Mouse (Mus musculus) hindbrain, postnatal 0 days (tissue): ENCODE data around the gene D1Ertd622e. TPM values are rescaled to one million over a fixed set of nuclear protein-coding genes. Genes with fewer than 3 reads are reported as not detected.

Experiments used
- ATAC-seq: fragments of 200-750 bp; cut with Nextera tagmentation; 2 replicates; pipeline ENCODE4 v1.8.0; 2017; ENCODE audit warnings: mild to moderate bottlenecking, moderate TSS enrichment, moderate library complexity
- DNase-seq: peaks from one replicate; pipeline ENCODE4 v3.0.0-alpha.2; 2015; ENCODE audit warnings: low spot score
- H3K27ac ChIP-seq: fragments of 300-500 bp; sonication (generic); 2 replicates; pipeline ENCODE4 v1.5.1; 2014; ENCODE audit warnings: mild to moderate bottlenecking
- H3K27me3 ChIP-seq: fragments of 300-500 bp; sonication (generic); 2 replicates; pipeline ENCODE4 v1.6.1; 2014; ENCODE audit warnings: low read length, mixed read lengths; ENCODE audit not compliant: insufficient read depth
- H3K36me3 ChIP-seq: fragments of 300-500 bp; sonication (generic); 2 replicates; pipeline ENCODE4 v1.6.1; 2014; ENCODE audit warnings: low read length, mixed read lengths; ENCODE audit not compliant: insufficient read depth
- H3K4me1 ChIP-seq: fragments of 300-500 bp; sonication (generic); 2 replicates; pipeline ENCODE4 v1.6.1; 2014; ENCODE audit warnings: antibody characterized with exemption, low read length, mixed read lengths; ENCODE audit not compliant: insufficient read depth
- H3K4me2 ChIP-seq: fragments of 300-500 bp; sonication (generic); 2 replicates; pipeline ENCODE4 v1.6.1; 2014; ENCODE audit warnings: low read depth, mild to moderate bottlenecking, low read length, moderate library complexity, mixed read lengths
- H3K4me3 ChIP-seq: fragments of 300-500 bp; sonication (generic); 2 replicates; pipeline ENCODE4 v1.5.1; 2014; ENCODE audit warnings: low read length
- H3K9ac ChIP-seq: fragments of 300-500 bp; sonication (generic); replicated peaks from 2 replicates; pipeline ENCODE4 v1.6.1; 2014; ENCODE audit warnings: mild to moderate bottlenecking, low read length, moderate library complexity, mixed read lengths
- H3K9me3 ChIP-seq: fragments of 300-500 bp; sonication (generic); 2 replicates; pipeline ENCODE4 v1.6.1; 2016; ENCODE audit warnings: low read length, mixed read lengths
- CTCF ChIP-seq: IDR thresholded peaks from 2 replicates; pipeline ENCODE4 v1.5.1; 2016; ENCODE audit warnings: antibody characterized with exemption, control low read depth, low read depth
- WGBS: fragments of 180-500 bp; shearing (Covaris S2); extraction: QIAGEN DNeasy Blood & Tissue Kit; methylation state at CpG from one replicate; pipeline ENCODE4 v1.1.7; 2014; 5-methylcytosine and 5-hydroxymethylcytosine counted together
- polyA plus RNA-seq: library from polyadenylated mRNA; unstranded; fragments of >200 nt; fragmentation: Nextera tagmentation; extraction: Ambion mirVana; gene quantifications from 2 replicates; pipeline ENCODE4 v1.2.1, GENCODE M21; 2015
- total RNA-seq: library from RNA; depleted of rRNA; stranded (reverse); fragments of >200 nt; gene quantifications from 2 replicates; pipeline ENCODE4 v1.2.3, GENCODE M21; 2014; rRNA removed

Gene D1Ertd622e
- total and polyA plus RNA-seq, 2 experiments from 2014 or later = 57.0 to 58.3 TPM

DNA sequence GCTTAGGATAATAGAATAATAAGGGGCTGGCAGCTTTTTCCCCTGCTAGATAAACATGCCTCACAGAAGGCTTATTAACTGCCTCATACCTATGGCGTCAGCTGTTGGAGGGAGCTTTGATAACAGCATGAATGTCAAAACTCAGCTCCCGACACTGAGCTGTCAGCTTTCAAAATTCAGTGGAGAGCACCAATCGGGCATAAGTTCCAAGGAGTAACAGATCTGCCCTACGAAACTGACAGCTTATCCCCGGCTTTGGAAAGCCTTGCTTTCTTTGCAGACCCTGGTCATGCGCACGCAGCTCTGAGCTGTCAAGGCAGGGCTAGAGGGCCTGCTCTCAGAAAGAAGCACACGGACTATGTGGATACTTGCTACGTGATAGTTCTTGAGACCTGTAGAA lies 91.1 kb downstream of the D1Ertd622e start:
- Histone ChIP-seq H3K4me3 (no peak overlapping the region), H3K4me2 (no peak overlapping the region), H3K27me3 (no peaks in the 10 kb centered on the region), H3K36me3 (no peaks in the 10 kb centered on the region), H3K4me1 (no peaks in the 10 kb centered on the region), H3K27ac (no peak overlapping the region), H3K9ac (no peak overlapping the region), H3K9me3 (no peaks in the 10 kb centered on the region)
- DNase-seq = peak; percentile 28
- ATAC-seq = no peak
- WGBS = 49% methylated on average over 9 of the region's 9 CpGs
- TF ChIP-seq CTCF = no peak

DNA sequence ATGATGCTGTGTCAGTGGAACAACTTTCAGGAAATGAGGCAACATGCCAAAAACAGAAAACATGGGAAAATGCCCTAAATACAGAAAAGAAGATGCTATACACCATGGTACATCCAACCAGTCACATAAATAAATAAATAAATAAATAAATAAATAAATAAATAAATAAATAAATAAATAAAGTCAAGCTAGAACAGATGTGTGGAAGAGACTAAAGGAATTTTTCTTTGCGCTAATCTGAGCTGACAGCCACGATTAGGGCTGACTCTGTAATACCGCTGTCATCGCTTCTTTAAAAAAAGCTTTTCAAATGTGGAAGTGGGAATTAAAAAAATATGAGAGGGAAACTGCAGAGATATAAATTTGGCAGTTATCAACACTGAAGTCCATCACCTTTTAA lies 93.9 kb downstream of the D1Ertd622e start:
- WGBS = 87% methylated on average over 4 of the region's 4 CpGs
- no peak for ATAC-seq
- no peaks in the 10 kb centered on the region for H3K27me3 ChIP-seq
- no peaks in the 10 kb centered on the region for H3K9me3 ChIP-seq
- no peak overlapping the region for H3K4me2 ChIP-seq
- no peak overlapping the region for H3K4me3 ChIP-seq
- TF ChIP-seq CTCF = no peak
- H3K36me3 ChIP-seq = no peaks in the 10 kb centered on the region
- DNase-seq = no peak
- H3K4me1 ChIP-seq = no peaks in the 10 kb centered on the region
- no peak overlapping the region for H3K9ac ChIP-seq
- H3K27ac ChIP-seq = no peak overlapping the region

GRCm38 (mm10) chr1:97564641-97565040 lies 97.2 kb downstream of the D1Ertd622e start:
- H3K36me3 ChIP-seq = no peaks in the 10 kb centered on the region
- H3K27me3 ChIP-seq = no peaks in the 10 kb centered on the region
- no peak overlapping the region for H3K4me3 ChIP-seq
- no peak for ATAC-seq
- H3K4me2 ChIP-seq = no peak overlapping the region
- no peak for TF ChIP-seq CTCF
- no peak overlapping the region for H3K27ac ChIP-seq
- 93% methylated on average over 1 of the region's 1 CpGs for WGBS
- H3K9ac ChIP-seq = no peak overlapping the region
- H3K4me1 ChIP-seq = no peaks in the 10 kb centered on the region
- H3K9me3 ChIP-seq = no peaks in the 10 kb centered on the region
- DNase-seq = no peak

- DNase-seq = no peak
Observed at GRCm38 (mm10) chr1:97562867-97563266, 99.0 kb downstream of the D1Ertd622e start.

More at GRCm38 (mm10) chr1:97562867-97563266, 99.0 kb downstream of the D1Ertd622e start:
- 87% methylated on average over 3 of the region's 3 CpGs for WGBS
- no peaks in the 10 kb centered on the region for H3K4me1 ChIP-seq
- ATAC-seq = no peak
- TF ChIP-seq CTCF = no peak
- H3K9ac ChIP-seq = no peak overlapping the region
- no peaks in the 10 kb centered on the region for H3K36me3 ChIP-seq
- no peak overlapping the region for H3K4me2 ChIP-seq
- no peaks in the 10 kb centered on the region for H3K9me3 ChIP-seq
- no peak overlapping the region for H3K27ac ChIP-seq
- H3K4me3 ChIP-seq = no peak overlapping the region
- no peaks in the 10 kb centered on the region for H3K27me3 ChIP-seq

Other genes with a start within 250 kb of the D1Ertd622e start
- 2.3 and 5.8 TPM in 2 replicates for gene Gin1, start 108.1 kb upstream of the D1Ertd622e start, total RNA-seq
- 11.6 and 18.2 TPM in 2 replicates for gene Gin1, start 108.1 kb upstream of the D1Ertd622e start, polyA plus RNA-seq
- 39.3 and 40.3 TPM in 2 replicates for gene Ppip5k2, start 108.3 kb upstream of the D1Ertd622e start, total RNA-seq
- 29.4 and 30.8 TPM in 2 replicates for gene Ppip5k2, start 108.3 kb upstream of the D1Ertd622e start, polyA plus RNA-seq